Mouse (Mus musculus) kidney, adult 11 months (tissue): ENCODE measurements around the gene Flt3l.
"Not testable (repeated sequence)": the region's sequence is repeated elsewhere in the genome, so short reads cannot be mapped to it uniquely, and the experiment has no call there.

Source experiments
- DNase-seq: peaks from one replicate; pipeline ENCODE4 v3.0.0; 2022

The Flt3l gene

GRCm38 (mm10) chr7:45141914-45142313 is 5.7 kb upstream of the Flt3l start:
- DNase-seq, result no peak

- no peak for DNase-seq
These were observed 5.1 kb upstream of the Flt3l start for GRCm38 (mm10) chr7:45141319-45141718.

GRCm38 (mm10) chr7:45139904-45140723 is 3.9 kb upstream of the Flt3l start:
- DNase-seq, result no peak

- no peak for DNase-seq
These were observed 2.2 kb upstream of the Flt3l start for GRCm38 (mm10) chr7:45138403-45138802.

- DNase-seq, result no peak
These were observed 1.2 kb upstream of the Flt3l start for GRCm38 (mm10) chr7:45137171-45138006.

GRCm38 (mm10) chr7:45135370-45135769 is 862 bp downstream of the Flt3l start:
- no peak for DNase-seq

- DNase-seq, result no peak
These were observed 1.6 kb downstream of the Flt3l start for GRCm38 (mm10) chr7:45134544-45135026.

- DNase-seq, result no peak
These were observed 2.6 kb downstream of the Flt3l start for GRCm38 (mm10) chr7:45133446-45134159.

GRCm38 (mm10) chr7:45131850-45132249 is 4.4 kb downstream of the Flt3l start:
- DNase-seq, result no peak

GRCm38 (mm10) chr7:45129776-45130512 is 6.3 kb downstream of the Flt3l start:
- no peak for DNase-seq

GRCm38 (mm10) chr7:45129318-45129717 is 6.9 kb downstream of the Flt3l start:
- DNase-seq, result no peak

- peak; percentile 99 for DNase-seq
These were observed 7.5 kb downstream of the Flt3l start, which contains the start of gene Rpl13a for GRCm38 (mm10) chr7:45128624-45129246. Rpl13a (minus strand) TSS chr7:45128761.

GRCm38 (mm10) chr7:45127700-45128224 is 8.5 kb downstream of the Flt3l start:
- DNase-seq, result no peak

- no peak for DNase-seq
These were observed 9.2 kb downstream of the Flt3l start for GRCm38 (mm10) chr7:45126844-45127699.

GRCm38 (mm10) chr7:45126147-45126843 is 9.9 kb downstream of the Flt3l start:
- no peak for DNase-seq

- DNase-seq, result not testable (repeated sequence)
These were observed 10.6 kb downstream of the Flt3l start for GRCm38 (mm10) chr7:45125649-45126048.

- DNase-seq, result no peak
These were observed 11.1 kb downstream of the Flt3l start for GRCm38 (mm10) chr7:45125144-45125600.

- peak; percentile 99 for DNase-seq
These were observed 11.7 kb downstream of the Flt3l start, which contains the start of gene Rps11 for GRCm38 (mm10) chr7:45124224-45125143. Rps11 (minus strand) TSS chr7:45124439.

- DNase-seq, result no peak
These were observed 13.1 kb downstream of the Flt3l start for GRCm38 (mm10) chr7:45123186-45123570.
